Mouse (Mus musculus) megakaryocyte, embryonic 14.5 days (primary cell): ENCODE measurements around the gene Gm11020.

Source experiments
- FLI1 ChIP-seq: IDR thresholded peaks from 2 replicates; pipeline ENCODE4 v1.6.1; 2012; ENCODE audit warnings: low read length, inconsistent platforms, mixed read lengths
- GATA1 ChIP-seq: IDR thresholded peaks from 3 replicates; pipeline ENCODE4 v1.6.1; 2012; ENCODE audit warnings: mixed read lengths, low read length, inconsistent platforms, borderline replicate concordance

GRCm38 (mm10) chr8:104353186-104353585, 31.8 kb downstream of the Gm11020 start:
- no peak for TF ChIP-seq GATA1
- TF ChIP-seq FLI1: no peak
